Mouse (Mus musculus): ENCODE measurements around the gene Olfr1341. TPM values are rescaled to one million over a fixed set of nuclear protein-coding genes. Genes with fewer than 3 reads are reported as not detected.

The Olfr1341 gene
- polyA plus RNA-seq, 1 experiment from 2014 or later = not detected

DNA sequence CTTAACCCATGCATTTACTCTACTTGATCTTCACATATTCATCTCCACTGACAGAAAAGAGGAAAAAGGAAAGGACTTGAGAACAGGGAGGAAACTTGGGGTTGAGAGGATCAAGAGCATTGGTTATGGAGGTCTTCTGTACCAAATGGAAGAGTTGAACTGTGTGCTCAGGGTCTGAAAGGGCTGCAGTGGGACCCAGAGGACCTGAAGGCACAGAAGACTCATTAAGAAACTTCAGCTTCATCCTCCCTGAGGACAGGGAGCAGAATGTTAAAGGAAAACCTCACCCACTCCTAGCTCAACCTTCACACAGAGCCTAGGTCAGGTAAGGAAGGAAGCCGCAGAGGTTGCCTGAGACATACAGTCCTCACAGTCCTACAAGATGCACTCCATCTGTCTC is 28.6 kb downstream of the Olfr1341 start, which contains the start of gene Olfr1339:
Gene Olfr1339 (plus strand): TSS at position 301 of the 400 bp plus-strand sequence.
- H3K27me3 ChIP-seq (ENCODE audit: control insufficient read depth, insufficient read depth, low read length) = no peaks in the 10 kb centered on the region
- no peak within 1 kb of the TSS for H3K4me2 ChIP-seq (replicated peaks; ENCODE audit: low read depth, low read length)
- H3K4me1 ChIP-seq (replicated peaks; ENCODE audit: control insufficient read depth, insufficient read depth, low read length) = no peaks in the 10 kb centered on the region
- H3K27ac ChIP-seq (ENCODE audit: low read depth, low read length) = no peak within 1 kb of the TSS
- no peak within 1 kb of the TSS for H3K4me3 ChIP-seq (ENCODE audit: low read depth, low read length)
- 100% methylated on average over 1 of the region's 1 CpGs for WGBS
- DNase-seq (ENCODE audit: low spot score) = no peak
- ATAC-seq (ENCODE audit: low FRiP score) = no peak
- H3K9me3 ChIP-seq (ENCODE audit: control insufficient read depth, low read length) = no peaks in the 10 kb centered on the region
- no peak within 1 kb of the TSS for H3K9ac ChIP-seq (ENCODE audit: low read depth, low read length)
- H3K36me3 ChIP-seq (ENCODE audit: control insufficient read depth, insufficient read depth, low read length) = no peaks in the 10 kb centered on the region

DNA sequence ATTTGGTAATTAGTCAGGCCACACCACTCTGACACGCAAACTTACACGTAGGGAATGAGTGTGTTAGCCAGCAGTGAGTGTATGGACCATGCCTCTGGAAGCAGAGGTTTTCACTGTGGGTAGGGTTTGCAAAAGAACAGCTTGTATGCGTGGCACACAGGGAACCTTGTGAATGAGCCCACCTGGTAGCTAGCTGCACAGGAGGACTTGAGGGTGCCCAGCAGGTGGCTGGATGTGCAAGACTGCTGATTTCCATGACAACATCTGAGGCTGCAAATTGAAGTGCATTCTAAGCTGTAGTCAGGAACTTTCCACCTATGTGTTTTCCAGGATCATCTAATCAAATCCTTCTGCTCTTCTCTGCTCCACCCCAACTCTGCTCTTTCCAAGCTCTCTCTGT is 36.3 kb downstream of the Olfr1341 start:
- Histone ChIP-seq H3K36me3 (ENCODE audit: control insufficient read depth, insufficient read depth, low read length) (no peaks in the 10 kb centered on the region), H3K4me2 (replicated peaks; ENCODE audit: low read depth, low read length) (no peak overlapping the region)

DNA sequence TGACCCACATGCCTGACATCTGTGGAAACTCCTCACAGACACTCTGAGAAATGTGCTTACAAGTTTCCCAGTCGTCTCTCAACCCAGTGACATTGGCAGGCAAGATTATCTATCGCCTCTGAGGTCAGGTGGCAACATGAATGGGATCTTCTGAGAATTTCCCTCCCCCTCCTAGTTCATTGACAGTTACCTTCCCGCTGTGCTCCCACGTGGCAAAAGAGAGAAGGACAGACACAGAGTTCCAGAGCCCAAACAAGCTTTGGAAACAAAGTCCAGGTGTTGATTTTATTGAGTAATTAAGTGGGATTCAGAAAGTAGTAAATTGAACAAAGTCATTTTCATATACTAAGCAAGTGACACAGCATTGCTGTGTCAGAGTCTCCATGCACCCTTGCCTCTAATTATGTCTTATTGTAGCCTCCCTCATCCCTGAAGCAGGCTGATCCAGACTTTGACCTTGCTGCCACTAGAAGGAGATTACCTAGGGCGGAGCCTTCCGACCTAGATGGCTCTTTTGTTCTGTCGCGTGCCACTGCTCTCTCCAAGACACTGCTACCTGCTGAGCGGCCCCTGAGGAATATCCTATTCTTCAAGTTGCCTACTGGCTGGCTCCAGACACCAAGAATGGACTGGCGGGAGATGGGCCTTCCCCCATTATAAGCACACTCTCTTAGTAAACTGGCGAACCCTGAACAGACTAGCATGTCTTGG is 37.8 kb downstream of the Olfr1341 start:
- Histone ChIP-seq H3K27me3 (ENCODE audit: control insufficient read depth, insufficient read depth, low read length) (peaks cover 3% of the 10 kb centered on the region), H3K9ac (ENCODE audit: low read depth, low read length) (no peak overlapping the region), H3K36me3 (ENCODE audit: control insufficient read depth, insufficient read depth, low read length) (no peaks in the 10 kb centered on the region), H3K9me3 (ENCODE audit: control insufficient read depth, low read length) (no peaks in the 10 kb centered on the region; the same call in 1 of the 2 replicates), H3K27ac (ENCODE audit: low read depth, low read length) (no peak overlapping the region), H3K4me1 (replicated peaks; ENCODE audit: control insufficient read depth, insufficient read depth, low read length) (no peaks in the 10 kb centered on the region), H3K4me3 (ENCODE audit: low read depth, low read length) (no peak overlapping the region), H3K4me2 (replicated peaks; ENCODE audit: low read depth, low read length) (no peak overlapping the region)
- no peak for ATAC-seq (ENCODE audit: low FRiP score)
- WGBS = 4% methylated on average over 11 of the region's 11 CpGs
- peak; percentile 0 for DNase-seq (ENCODE audit: low spot score)

More for the DNA sequence above, 36.3 kb downstream of the Olfr1341 start:
- WGBS = 67% methylated on average over 3 of the region's 3 CpGs
- Histone ChIP-seq H3K4me1 (replicated peaks; ENCODE audit: control insufficient read depth, insufficient read depth, low read length) (no peaks in the 10 kb centered on the region), H3K27me3 (ENCODE audit: control insufficient read depth, insufficient read depth, low read length) (peaks cover 3% of the 10 kb centered on the region), H3K27ac (ENCODE audit: low read depth, low read length) (no peak overlapping the region), H3K9me3 (ENCODE audit: control insufficient read depth, low read length) (no peaks in the 10 kb centered on the region), H3K9ac (ENCODE audit: low read depth, low read length) (no peak overlapping the region), H3K4me3 (ENCODE audit: low read depth, low read length) (no peak overlapping the region)
- ATAC-seq (ENCODE audit: low FRiP score) (no peak), DNase-seq (ENCODE audit: low spot score) (no peak)

DNA sequence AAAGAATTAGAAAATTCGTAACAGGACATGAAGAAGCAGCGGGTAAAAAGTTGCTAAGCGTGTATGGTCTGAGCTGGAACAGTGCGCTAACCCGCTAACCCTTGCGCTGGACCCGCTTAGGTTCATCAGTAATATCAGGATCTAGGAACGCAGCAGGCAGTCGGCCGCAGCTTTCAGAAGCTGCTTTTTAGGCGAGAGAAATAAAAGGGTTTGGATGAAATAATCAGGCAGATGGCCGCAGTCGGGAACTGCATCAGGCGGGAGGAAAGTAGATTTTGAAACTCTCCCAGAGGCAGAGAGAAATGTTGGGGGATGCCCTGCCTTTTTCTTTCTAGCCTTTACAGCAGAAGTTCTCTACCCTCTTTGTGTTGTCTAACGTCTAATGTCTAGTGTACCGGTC is 38.6 kb downstream of the Olfr1341 start:
- Histone ChIP-seq H3K9ac (ENCODE audit: low read depth, low read length) (no peak overlapping the region), H3K27me3 (ENCODE audit: control insufficient read depth, insufficient read depth, low read length) (peaks cover 3% of the 10 kb centered on the region), H3K4me3 (ENCODE audit: low read depth, low read length) (no peak overlapping the region), H3K4me2 (replicated peaks; ENCODE audit: low read depth, low read length) (no peak overlapping the region), H3K9me3 (ENCODE audit: control insufficient read depth, low read length) (no peaks in the 10 kb centered on the region; the same call in 1 of the 2 replicates), H3K27ac (ENCODE audit: low read depth, low read length) (no peak overlapping the region), H3K36me3 (ENCODE audit: control insufficient read depth, insufficient read depth, low read length) (no peaks in the 10 kb centered on the region), H3K4me1 (replicated peaks; ENCODE audit: control insufficient read depth, insufficient read depth, low read length) (no peaks in the 10 kb centered on the region)
- WGBS = 6% methylated on average over 16 of the region's 16 CpGs
- ATAC-seq (ENCODE audit: low FRiP score) (no peak), DNase-seq (ENCODE audit: low spot score) (no peak)

DNA sequence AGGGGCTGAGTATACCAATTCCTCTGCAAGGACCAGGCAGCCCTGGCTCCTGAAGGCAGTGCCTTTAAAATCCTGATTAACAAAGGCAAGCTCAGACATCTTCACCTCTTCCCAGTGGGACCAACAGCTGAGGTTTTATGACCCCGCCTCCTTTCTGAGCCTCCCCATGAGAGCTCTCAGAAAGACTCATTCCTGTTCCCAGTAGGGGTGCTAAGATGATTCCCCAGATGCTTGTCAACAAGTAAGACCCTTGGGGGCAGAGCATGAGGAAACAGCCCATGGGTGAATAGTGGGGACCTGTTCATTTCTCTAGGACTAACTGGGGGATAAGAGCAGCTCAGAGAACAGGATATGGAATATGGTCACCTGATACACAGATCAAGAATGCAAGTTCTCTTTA is 55.3 kb downstream of the Olfr1341 start, which contains the start of gene Olfr1338:
Gene Olfr1338 (minus strand): TSS at position 101 of the 400 bp plus-strand sequence.
- Histone ChIP-seq H3K27me3 (ENCODE audit: control insufficient read depth, insufficient read depth, low read length) (no peaks in the 10 kb centered on the region), H3K4me1 (replicated peaks; ENCODE audit: control insufficient read depth, insufficient read depth, low read length) (no peaks in the 10 kb centered on the region), H3K4me2 (replicated peaks; ENCODE audit: low read depth, low read length) (no peak within 1 kb of the TSS), H3K9ac (ENCODE audit: low read depth, low read length) (no peak within 1 kb of the TSS), H3K9me3 (ENCODE audit: control insufficient read depth, low read length) (no peaks in the 10 kb centered on the region), H3K4me3 (ENCODE audit: low read depth, low read length) (no peak within 1 kb of the TSS), H3K36me3 (ENCODE audit: control insufficient read depth, insufficient read depth, low read length) (no peaks in the 10 kb centered on the region), H3K27ac (ENCODE audit: low read depth, low read length) (no peak within 1 kb of the TSS)
- ATAC-seq (ENCODE audit: low FRiP score) (no peak), DNase-seq (ENCODE audit: low spot score) (no peak)
- 81% methylated on average over 1 of the region's 1 CpGs for WGBS

Other genes with a start within 250 kb of the Olfr1341 start
- gene Mpl, start 246.0 kb upstream of the Olfr1341 start, polyA plus RNA-seq (2014; fragmentation: Nextera tagmentation; extraction: Ambion mirVana) = 1.3 and 1.5 TPM in 2 replicates
- 8.8 and 12.2 TPM in 2 replicates for gene Tie1, start 213.5 kb upstream of the Olfr1341 start, polyA plus RNA-seq (2014; fragmentation: Nextera tagmentation; extraction: Ambion mirVana)
- 0.77 and 2.1 TPM in 2 replicates for gene 2610528J11Rik, start 176.5 kb upstream of the Olfr1341 start, polyA plus RNA-seq (2014; fragmentation: Nextera tagmentation; extraction: Ambion mirVana)
- 0.40 and 0.46 TPM in 2 replicates for gene Tmem125, start 159.5 kb upstream of the Olfr1341 start, polyA plus RNA-seq (2014; fragmentation: Nextera tagmentation; extraction: Ambion mirVana)
- 1.5 and 2.0 TPM in 2 replicates for gene Cfap57, start 82.7 kb upstream of the Olfr1341 start, polyA plus RNA-seq (2014; fragmentation: Nextera tagmentation; extraction: Ambion mirVana)
- 192 and 193 TPM in 2 replicates for gene Ebna1bp2, start 82.7 kb upstream of the Olfr1341 start, polyA plus RNA-seq (2014; fragmentation: Nextera tagmentation; extraction: Ambion mirVana)
- gene Olfr62, start 44.6 kb upstream of the Olfr1341 start, polyA plus RNA-seq (2014; fragmentation: Nextera tagmentation; extraction: Ambion mirVana) = not detected in 2 replicates
- gene Olfr1342, start 10.8 kb upstream of the Olfr1341 start, polyA plus RNA-seq (2014; fragmentation: Nextera tagmentation; extraction: Ambion mirVana) = not detected in 2 replicates
- not detected in 2 replicates for gene Olfr1340, start 16.6 kb downstream of the Olfr1341 start, polyA plus RNA-seq (2014; fragmentation: Nextera tagmentation; extraction: Ambion mirVana)
- gene Olfr1339, start 28.7 kb downstream of the Olfr1341 start, polyA plus RNA-seq (2014; fragmentation: Nextera tagmentation; extraction: Ambion mirVana) = not detected in 2 replicates
- not detected in 2 replicates for gene Olfr1338, start 55.2 kb downstream of the Olfr1341 start, polyA plus RNA-seq (2014; fragmentation: Nextera tagmentation; extraction: Ambion mirVana)
- gene Olfr1337, start 79.1 kb downstream of the Olfr1341 start, polyA plus RNA-seq (2014; fragmentation: Nextera tagmentation; extraction: Ambion mirVana) = not detected in 2 replicates
- not detected in 2 replicates for gene Olfr1335, start 106.4 kb downstream of the Olfr1341 start, polyA plus RNA-seq (2014; fragmentation: Nextera tagmentation; extraction: Ambion mirVana)
- not detected in 2 replicates for gene Olfr1333, start 132.8 kb downstream of the Olfr1341 start, polyA plus RNA-seq (2014; fragmentation: Nextera tagmentation; extraction: Ambion mirVana)
- gene Olfr1331, start 161.1 kb downstream of the Olfr1341 start, polyA plus RNA-seq (2014; fragmentation: Nextera tagmentation; extraction: Ambion mirVana) = not detected in 2 replicates
- gene Olfr1330, start 185.1 kb downstream of the Olfr1341 start, polyA plus RNA-seq (2014; fragmentation: Nextera tagmentation; extraction: Ambion mirVana) = not detected in 2 replicates
- not detected in 2 replicates for gene Olfr1329, start 213.9 kb downstream of the Olfr1341 start, polyA plus RNA-seq (2014; fragmentation: Nextera tagmentation; extraction: Ambion mirVana)
- 0.07 TPM in 1 of 2 replicates, not detected in the other for gene Olfr1328, start 235.1 kb downstream of the Olfr1341 start, polyA plus RNA-seq (2014; fragmentation: Nextera tagmentation; extraction: Ambion mirVana)